In the genomic region with DNA sequence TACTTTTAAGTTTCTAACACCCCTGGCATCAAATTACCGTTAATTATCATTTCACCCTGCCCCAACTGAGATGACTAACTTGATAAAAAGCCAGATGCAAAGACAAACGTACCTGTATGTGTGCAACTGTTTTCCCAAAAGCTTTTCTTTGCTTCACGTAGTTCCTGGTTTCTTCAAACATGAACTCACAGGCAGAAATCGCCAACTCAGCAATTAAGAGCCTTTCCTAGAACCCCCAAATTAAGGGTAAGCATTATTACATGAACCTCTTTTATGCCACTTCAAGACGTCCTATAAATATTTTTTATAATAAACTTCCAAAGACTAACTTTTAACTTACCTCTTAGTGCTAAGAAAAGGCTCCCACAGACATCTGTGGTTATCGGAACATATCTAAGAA, we compare ENCODE assay signal across 23 mouse cellular contexts.
"Had no signal": no experiment of that assay in that cellular context is flagged by ENCODE, and none has a peak within 500 bp of the region (broad histone marks: within the 10 kb centered on the region; RNA-seq: fewer than 3 reads in every experiment).

No protein-coding gene starts in this region.

- H3K4me2 ChIP-seq: heart, embryonic 11.5 days; hindbrain, embryonic 13.5 days; hindbrain, embryonic 15.5 days; kidney, embryonic 15.5 days; limb, embryonic 13.5 days; limb, embryonic 15.5 days; liver, embryonic 12.5 days had no signal

- H3K4me1 ChIP-seq: hindbrain, embryonic 13.5 days; hindbrain, embryonic 15.5 days had no signal

- ATAC-seq: hindbrain, postnatal 0 days; intestine, embryonic 16.5 days; liver, embryonic 12.5 days had no signal

- DNase-seq: gastrocnemius, postnatal 14 days; gastrocnemius, postnatal 36 days; heart, adult 11 months; heart, adult 2 months; kidney, adult 11 months; kidney, adult 2 months; kidney, adult 9 months; kidney, postnatal 14 days; kidney, postnatal 36 days; layer of hippocampus, adult 9-11 months; layer of hippocampus, postnatal 36 days; left cerebral cortex, postnatal 4 days had no signal

- H3K27me3 ChIP-seq: hindbrain, embryonic 13.5 days; hindbrain, embryonic 15.5 days; kidney, embryonic 15.5 days; limb, embryonic 13.5 days; limb, embryonic 15.5 days; liver, embryonic 12.5 days had no signal

- H3K36me3 ChIP-seq: hindbrain, embryonic 15.5 days had no signal

- H3K9me3 ChIP-seq: hindbrain, embryonic 13.5 days; hindbrain, embryonic 15.5 days; kidney, embryonic 15.5 days; limb, embryonic 13.5 days; limb, embryonic 15.5 days; liver, embryonic 12.5 days had no signal

- H3K4me3 ChIP-seq: heart, adult 2 months; hindbrain, embryonic 13.5 days; hindbrain, embryonic 15.5 days; kidney, embryonic 15.5 days; limb, embryonic 13.5 days; limb, embryonic 15.5 days; liver, embryonic 12.5 days had no signal

- H3K9ac ChIP-seq: hindbrain, embryonic 13.5 days; hindbrain, embryonic 15.5 days; kidney, embryonic 15.5 days; limb, embryonic 13.5 days; limb, embryonic 15.5 days; liver, embryonic 12.5 days; liver, embryonic 14.5 days had no signal

- H3K27ac ChIP-seq: heart, adult 2 months; hindbrain, embryonic 13.5 days; hindbrain, embryonic 15.5 days; hindbrain, postnatal 0 days; kidney, embryonic 15.5 days; kidney, postnatal 0 days; limb, embryonic 13.5 days; limb, embryonic 15.5 days; liver, embryonic 12.5 days; liver, embryonic 14.5 days had no signal
